Comparison of ENCODE assay signal across 9 mouse cellular contexts in the genomic region with DNA sequence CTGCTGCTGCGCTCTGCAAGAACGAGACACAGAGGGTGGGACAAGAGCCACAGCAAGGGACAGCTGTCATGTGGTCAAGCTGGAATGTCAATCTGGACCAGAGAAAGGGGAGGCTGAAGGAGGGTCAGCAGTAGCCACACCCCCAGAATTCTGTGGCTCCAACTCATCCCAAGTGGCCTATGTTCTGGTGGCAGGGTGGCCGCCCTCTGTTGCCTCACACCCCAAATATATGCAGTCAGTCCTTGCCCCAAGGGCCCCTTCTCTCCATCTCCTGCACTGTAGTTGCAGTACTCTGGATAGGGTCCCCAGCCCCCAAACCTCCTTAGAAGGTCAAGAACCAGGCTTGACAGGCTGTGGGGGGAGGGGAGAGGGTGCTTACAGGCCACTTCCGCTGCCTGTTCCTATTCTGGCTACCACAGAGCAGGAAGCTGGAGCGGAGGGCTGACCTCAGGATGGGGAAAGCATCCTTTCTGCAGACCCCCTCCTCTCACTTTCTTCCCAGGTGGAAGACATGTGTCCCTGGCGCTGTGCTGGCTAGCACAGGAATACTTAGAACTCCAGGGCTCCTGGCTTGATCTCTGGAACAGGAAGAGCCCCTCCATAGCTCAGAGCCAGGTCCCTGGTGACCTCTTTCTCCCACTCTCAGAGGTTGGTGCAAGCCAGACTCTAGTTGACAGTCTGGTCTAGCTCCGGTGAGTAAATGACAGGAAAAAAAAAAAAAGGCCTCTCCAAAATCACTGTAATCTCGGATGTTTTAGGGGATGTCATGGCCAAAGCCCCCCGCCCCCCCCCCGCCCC. TPM values are rescaled to one million over a fixed set of nuclear protein-coding genes. Genes with fewer than 3 reads are reported as not detected.
DNase-seq lines count a peak whose midpoint lies in the region; ATAC-seq and TF ChIP-seq lines count a peak whose summit lies in the region.
"Had no signal": no experiment of that assay in that cellular context is flagged by ENCODE, and none has a peak within 500 bp of the region (broad histone marks: within the 10 kb centered on the region; RNA-seq: fewer than 3 reads in every experiment).

No protein-coding gene starts in this region.

- TF ChIP-seq CTCF in midbrain, postnatal 0 days (IDR thresholded peaks at IDR 0.05) = no peak

- H3K9me3 ChIP-seq in hindbrain, embryonic 10.5 days = peaks cover 10% of the 10 kb centered on the region
- no peaks in the 10 kb centered on the region; the same call in 1 of the 2 replicates for H3K9me3 ChIP-seq in limb, embryonic 12.5 days
- H3K9me3 ChIP-seq in midbrain, postnatal 0 days (ENCODE audit: low read length) = no peaks in the 10 kb centered on the region

- peak overlapping the region; percentile 54 for H3K4me2 ChIP-seq in limb, embryonic 12.5 days
- H3K4me2 ChIP-seq in midbrain, postnatal 0 days (ENCODE audit: low read depth, low read length, poor library complexity, severe bottlenecking) = peak overlapping the region; percentile 46

- peak overlapping the region; percentile 45 for H3K4me3 ChIP-seq in hindbrain, embryonic 10.5 days
- H3K4me3 ChIP-seq in limb, embryonic 12.5 days (replicated peaks) = peak overlapping the region; percentile 28
- peak overlapping the region; percentile 21 for H3K4me3 ChIP-seq in midbrain, postnatal 0 days (ENCODE audit: low read depth, low read length)

- H3K36me3 ChIP-seq in hindbrain, embryonic 10.5 days = peaks cover 51% of the 10 kb centered on the region
- peaks cover 61% of the 10 kb centered on the region for H3K36me3 ChIP-seq in limb, embryonic 12.5 days
- peaks cover 16% of the 10 kb centered on the region for H3K36me3 ChIP-seq in midbrain, postnatal 0 days (ENCODE audit: insufficient read depth, low read length)

- WGBS in hindbrain, embryonic 10.5 days = 9% methylated on average over 10 of the region's 10 CpGs
- 14% methylated on average over 10 of the region's 10 CpGs for WGBS in limb, embryonic 12.5 days
- WGBS in midbrain, postnatal 0 days = 18% methylated on average over 9 of the region's 10 CpGs

- ATAC-seq in limb, embryonic 12.5 days (ENCODE audit: insufficient number of reproducible peaks, insufficient read depth, low FRiP score, low TSS enrichment, low read depth) = no peak
- no peak for ATAC-seq in midbrain, postnatal 0 days (ENCODE audit: low FRiP score)

- H3K9ac ChIP-seq in limb, embryonic 12.5 days (replicated peaks) = 0 out of 2 replicates have a peak overlapping the region, but pooled peaks have one; percentile 18
- H3K9ac ChIP-seq in midbrain, postnatal 0 days (replicated peaks; ENCODE audit: low read length, poor library complexity, severe bottlenecking) = 0 out of 2 replicates have a peak overlapping the region, but pooled peaks have one; percentile 25

- peak overlapping the region; percentile 87 for H3K27ac ChIP-seq in hindbrain, embryonic 10.5 days
- H3K27ac ChIP-seq in limb, embryonic 12.5 days = peak overlapping the region; percentile 87
- peak overlapping the region; percentile 63 for H3K27ac ChIP-seq in midbrain, postnatal 0 days (ENCODE audit: low read depth, low read length)

- H3K4me1 ChIP-seq in hindbrain, embryonic 10.5 days (replicated peaks) = peaks cover 92% of the 10 kb centered on the region
- peaks cover 62% of the 10 kb centered on the region for H3K4me1 ChIP-seq in limb, embryonic 12.5 days (replicated peaks)
- H3K4me1 ChIP-seq in midbrain, postnatal 0 days (ENCODE audit: insufficient read depth, low read length) = peaks cover 23% of the 10 kb centered on the region; the same call in 1 of the 2 replicates

- peaks cover 47% of the 10 kb centered on the region for H3K27me3 ChIP-seq in hindbrain, embryonic 10.5 days (ENCODE audit: insufficient read depth, poor library complexity, severe bottlenecking)
- no peaks in the 10 kb centered on the region; the same call in 1 of the 2 replicates for H3K27me3 ChIP-seq in limb, embryonic 12.5 days
- no peaks in the 10 kb centered on the region for H3K27me3 ChIP-seq in midbrain, postnatal 0 days (ENCODE audit: insufficient read depth, low read length)

- DNase-seq in cerebellum, postnatal 14 days = peak; percentile 46 to 74
- DNase-seq in cerebellum, adult 18-20 months = no peak
- peak; percentile 66 for DNase-seq in embryo, embryonic 9.5 days (ENCODE audit: extremely low spot score)
- peak; percentile 76 for DNase-seq in hindbrain, embryonic 10.5 days (ENCODE audit: low spot score)
- no peak for DNase-seq in midbrain, postnatal 0 days (ENCODE audit: low spot score)
- DNase-seq in frontal cortex, postnatal 14 days (ENCODE audit: low spot score in 2 of 2) = no peak
- DNase-seq in left cerebral cortex, adult 8-10 months (ENCODE audit: low spot score in 2 of 2) = no peak

RNA-seq across cellular contexts. Expression of gene Isyna1, which starts 6.5 kb away (rescaled TPM):
- 158 and 159 TPM in 2 replicates for polyA plus RNA-seq in hindbrain, embryonic 10.5 days (2016; fragmentation: Nextera tagmentation; extraction: Ambion mirVana)
- polyA plus RNA-seq in limb, embryonic 12.5 days (2016; fragmentation: Nextera tagmentation; extraction: Ambion mirVana) = 177 and 180 TPM in 2 replicates
- 176 and 180 TPM in 2 replicates for total RNA-seq in midbrain, postnatal 0 days (2014; rRNA removed)
- 140 and 146 TPM in 2 replicates for polyA plus RNA-seq in midbrain, postnatal 0 days (2015; fragmentation: Nextera tagmentation; extraction: Ambion mirVana)
- 10 to 100 TPM; 54.5 to 60.3 (median 56.5) TPM for total RNA-seq in left cerebral cortex, adult 8-10 months (2022)

RNA-seq across cellular contexts. Expression of gene Ssbp4, which starts 8.0 kb away (rescaled TPM):
- polyA plus RNA-seq in hindbrain, embryonic 10.5 days (2016; fragmentation: Nextera tagmentation; extraction: Ambion mirVana) = 84.4 and 117 TPM in 2 replicates
- 137 and 151 TPM in 2 replicates for polyA plus RNA-seq in limb, embryonic 12.5 days (2016; fragmentation: Nextera tagmentation; extraction: Ambion mirVana)
- 279 and 392 TPM in 2 replicates for total RNA-seq in midbrain, postnatal 0 days (2014; rRNA removed)
- polyA plus RNA-seq in midbrain, postnatal 0 days (2015; fragmentation: Nextera tagmentation; extraction: Ambion mirVana) = 230 and 247 TPM in 2 replicates
- total RNA-seq in left cerebral cortex, adult 8-10 months (2022) = 100 to 1,000 TPM; 211 to 248 (median 234) TPM

RNA-seq across cellular contexts. Expression of gene Lrrc25, which starts 15.3 kb away (rescaled TPM):
- polyA plus RNA-seq in hindbrain, embryonic 10.5 days (2016; fragmentation: Nextera tagmentation; extraction: Ambion mirVana) = 1.1 and 1.6 TPM in 2 replicates
- polyA plus RNA-seq in limb, embryonic 12.5 days (2016; fragmentation: Nextera tagmentation; extraction: Ambion mirVana) = 0.76 and 1.2 TPM in 2 replicates
- total RNA-seq in midbrain, postnatal 0 days (2014; rRNA removed) = 1.8 and 2.2 TPM in 2 replicates
- 0.74 and 1.4 TPM in 2 replicates for polyA plus RNA-seq in midbrain, postnatal 0 days (2015; fragmentation: Nextera tagmentation; extraction: Ambion mirVana)
- total RNA-seq in left cerebral cortex, adult 8-10 months (2022) = 1 to 10 TPM in 1 of 4 experiments, under 1 TPM in 3; 0.55 to 1.3 (median 0.87) TPM

RNA-seq across cellular contexts. Expression of gene Gdf15, which starts 31.6 kb away (rescaled TPM):
- not detected in 2 replicates for polyA plus RNA-seq in hindbrain, embryonic 10.5 days (2016; fragmentation: Nextera tagmentation; extraction: Ambion mirVana)
- polyA plus RNA-seq in limb, embryonic 12.5 days (2016; fragmentation: Nextera tagmentation; extraction: Ambion mirVana) = 0.15 TPM in 1 of 2 replicates, not detected in the other
- 0.22 and 1.8 TPM in 2 replicates for total RNA-seq in midbrain, postnatal 0 days (2014; rRNA removed)
- 0.26 and 0.32 TPM in 2 replicates for polyA plus RNA-seq in midbrain, postnatal 0 days (2015; fragmentation: Nextera tagmentation; extraction: Ambion mirVana)
- not detected for total RNA-seq in left cerebral cortex, adult 8-10 months (2022)
- polyA plus RNA-seq: erythroblast, embryonic 14.5 days had no signal

RNA-seq across cellular contexts. Expression of gene Pgpep1, which starts 59.5 kb away (rescaled TPM):
- polyA plus RNA-seq in hindbrain, embryonic 10.5 days (2016; fragmentation: Nextera tagmentation; extraction: Ambion mirVana) = 87.4 and 141 TPM in 2 replicates
- polyA plus RNA-seq in limb, embryonic 12.5 days (2016; fragmentation: Nextera tagmentation; extraction: Ambion mirVana) = 45.7 and 53.9 TPM in 2 replicates
- total RNA-seq in midbrain, postnatal 0 days (2014; rRNA removed) = 40.2 and 60.6 TPM in 2 replicates
- polyA plus RNA-seq in midbrain, postnatal 0 days (2015; fragmentation: Nextera tagmentation; extraction: Ambion mirVana) = 37.6 and 50.6 TPM in 2 replicates
- total RNA-seq in left cerebral cortex, adult 8-10 months (2022) = 10 to 100 TPM; 11.2 to 17.0 (median 13.4) TPM

Comparison
In these comparisons a context has a peak if more than half of its experiments do, and no peak if none do; other contexts are left out.
1. DNase-seq: peak in cerebellum, postnatal 14 days (2 of 2), embryo, embryonic 9.5 days (single experiment) and hindbrain, embryonic 10.5 days (single experiment); none in cerebellum, adult 18-20 months (0 of 2), midbrain, postnatal 0 days (single experiment), frontal cortex, postnatal 14 days (0 of 2) and left cerebral cortex, adult 8-10 months (0 of 2).
2. Peak in every context shown above with its lines, with median percentiles within 50 percentile points of each other: H3K27ac ChIP-seq and H3K4me3 ChIP-seq.